Mouse (Mus musculus): Measurements from ENCODE around the gene Tars.

The Tars gene

GRCm38 (mm10) chr15:11399356-11400067 lies at the start of gene Tars:
Gene Tars, minus strand, starts transcription at chr15:11399665.
- peak; percentile 96 for DNase-seq (ENCODE audit: low spot score)

- peak; percentile 29 for DNase-seq (ENCODE audit: low spot score)
Observed at GRCm38 (mm10) chr15:11437361-11437760, 37.9 kb upstream of the Tars start.

GRCm38 (mm10) chr15:11436709-11437280 lies 37.3 kb upstream of the Tars start:
- peak; percentile 38 for DNase-seq (ENCODE audit: low spot score)

- DNase-seq (ENCODE audit: low spot score): no peak
Observed at GRCm38 (mm10) chr15:11426899-11427298, 27.4 kb upstream of the Tars start.

GRCm38 (mm10) chr15:11413484-11413883 lies 14.0 kb upstream of the Tars start:
- no peak for DNase-seq (ENCODE audit: low spot score)

- no peak for DNase-seq (ENCODE audit: low spot score)
Observed at GRCm38 (mm10) chr15:11412542-11412941, 13.1 kb upstream of the Tars start.

GRCm38 (mm10) chr15:11411846-11412245 lies 12.4 kb upstream of the Tars start:
- DNase-seq (ENCODE audit: low spot score): no peak

GRCm38 (mm10) chr15:11408155-11408826 lies 8.8 kb upstream of the Tars start:
- DNase-seq (ENCODE audit: low spot score): no peak

- DNase-seq (ENCODE audit: low spot score): peak; percentile 58
Observed at GRCm38 (mm10) chr15:11407381-11407780, 7.9 kb upstream of the Tars start.

GRCm38 (mm10) chr15:11406769-11407168 lies 7.3 kb upstream of the Tars start:
- peak; percentile 22 for DNase-seq (ENCODE audit: low spot score)

- DNase-seq (ENCODE audit: low spot score): no peak
Observed at GRCm38 (mm10) chr15:11398676-11399350, 652 bp downstream of the Tars start.

- no peak for DNase-seq (ENCODE audit: low spot score)
Observed at GRCm38 (mm10) chr15:11396421-11396820, 3.0 kb downstream of the Tars start.

- DNase-seq (ENCODE audit: low spot score): no peak
Observed at GRCm38 (mm10) chr15:11392903-11393302, 6.6 kb downstream of the Tars start.

GRCm38 (mm10) chr15:11383796-11384195 lies 15.7 kb downstream of the Tars start:
- no peak for DNase-seq (ENCODE audit: low spot score)

GRCm38 (mm10) chr15:11382585-11382984 lies 16.9 kb downstream of the Tars start:
- DNase-seq (ENCODE audit: low spot score): no peak

- DNase-seq (ENCODE audit: low spot score): no peak
Observed at GRCm38 (mm10) chr15:11380616-11381015, 18.8 kb downstream of the Tars start.

- no peak for DNase-seq (ENCODE audit: low spot score)
Observed at GRCm38 (mm10) chr15:11380087-11380530, 19.4 kb downstream of the Tars start.

GRCm38 (mm10) chr15:11379431-11380086 lies 19.9 kb downstream of the Tars start:
- no peak for DNase-seq (ENCODE audit: low spot score)

- DNase-seq (ENCODE audit: low spot score): no peak
Observed at GRCm38 (mm10) chr15:11370477-11371085, 28.9 kb downstream of the Tars start.

GRCm38 (mm10) chr15:11369572-11369971 lies 29.9 kb downstream of the Tars start:
- no peak for DNase-seq (ENCODE audit: low spot score)

- DNase-seq (ENCODE audit: low spot score): peak; percentile 22
Observed at GRCm38 (mm10) chr15:11364795-11365194, 34.7 kb downstream of the Tars start.

- no peak for DNase-seq (ENCODE audit: low spot score)
Observed at GRCm38 (mm10) chr15:11364112-11364511, 35.4 kb downstream of the Tars start.

All from urinary bladder, postnatal 14 days (tissue).